Mouse (Mus musculus) activated CD4-positive, CD25-positive, alpha-beta regulatory T cell, adult 9 weeks (primary cell): Measurements from ENCODE around the gene Stxbp4. TPM values are rescaled to one million over a fixed set of nuclear protein-coding genes. Genes with fewer than 3 reads are reported as not detected.

ENCODE experiments used
- polyA plus RNA-seq: library from polyadenylated mRNA; unstranded; fragments of 100-300 nt; shearing (Covaris generic); gene quantifications from one replicate; pipeline ENCODE4 v1.2.1, GENCODE M21; 2017

The Stxbp4 gene
- polyA plus RNA-seq, result 4.6 TPM

DNA sequence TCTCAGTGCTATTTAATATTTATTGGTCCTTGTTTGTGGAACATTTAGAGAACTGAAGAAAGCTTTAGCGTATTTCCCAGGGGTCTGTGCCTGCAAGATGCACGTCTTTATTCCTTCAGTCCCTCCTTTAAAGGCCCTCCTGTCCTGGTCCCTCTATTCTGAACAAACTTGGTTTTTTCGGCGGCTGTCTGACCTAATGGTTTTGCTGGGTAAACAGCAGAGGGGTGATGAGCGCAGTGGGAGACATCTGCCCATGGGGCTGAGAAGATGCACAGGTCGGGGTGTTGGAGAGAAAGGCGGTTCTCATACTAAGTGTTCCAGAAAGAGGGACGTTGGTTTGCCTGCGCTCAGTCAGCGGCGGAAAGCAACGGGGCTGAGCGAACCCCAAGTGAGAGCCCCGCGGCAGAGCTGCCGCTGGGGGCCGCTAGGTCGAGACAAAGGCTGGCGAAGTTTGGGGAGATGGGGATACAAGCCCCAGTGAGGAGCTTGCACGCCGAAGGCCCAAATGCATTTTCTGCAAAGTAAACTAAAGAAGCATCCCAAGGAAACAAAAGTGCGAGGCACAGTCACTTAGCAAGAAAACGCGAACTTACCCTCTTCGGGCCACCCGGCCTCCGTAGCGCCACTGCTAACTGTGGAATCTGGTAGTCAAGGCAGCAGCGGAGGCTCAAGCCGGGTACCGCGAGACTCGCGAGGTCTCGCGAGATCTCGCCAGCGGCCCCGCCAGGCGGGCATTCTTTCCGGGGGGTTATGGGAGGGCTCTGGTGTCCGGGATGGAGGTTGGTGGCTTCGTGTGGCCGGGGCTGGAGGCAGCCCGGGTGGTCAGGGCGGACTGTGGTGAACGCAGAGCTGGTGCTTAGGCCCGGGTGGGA lies at the start of gene Stxbp4, which contains the start of gene Cox11:
Gene Stxbp4 (minus strand): TSS at position 645 of the 872 bp plus-strand sequence.
Gene Cox11 (plus strand): TSS at position 734 of the 872 bp plus-strand sequence.

Other genes with a start within 250 kb of the Stxbp4 start
- gene Hlf, start 247.2 kb downstream of the Stxbp4 start, polyA plus RNA-seq, result 0.23 TPM
- gene Cox11, start 89 bp upstream of the Stxbp4 start, polyA plus RNA-seq, result 8.0 TPM
- gene Tom1l1, start 50.3 kb upstream of the Stxbp4 start, polyA plus RNA-seq, result 1.0 TPM